Mouse (Mus musculus) liver, embryonic 14.5 days (tissue): ENCODE results near the gene Cpt1b.

Experiments
- CTCF ChIP-seq: IDR thresholded peaks from 2 replicates; pipeline ENCODE4 v1.5.1; 2016; ENCODE audit warnings: antibody characterized with exemption, low read depth, control low read depth
- EP300 ChIP-seq: IDR thresholded peaks from 2 replicates; pipeline ENCODE4 v1.6.1; 2016; ENCODE audit warnings: antibody characterized with exemption, low read depth

GRCm38 (mm10) chr15:89387127-89387526 is 38.5 kb downstream of the Cpt1b start:
- TF ChIP-seq CTCF, result no peak
- no peak for TF ChIP-seq EP300
